Mouse (Mus musculus) kidney, adult 2 months (tissue): ENCODE data around the gene Sox21.

Experiments used
- CTCF ChIP-seq: fragments of 200-500 bp; conservative IDR thresholded peaks from 2 replicates; pipeline ENCODE4 v1.5.1; 2011; ENCODE audit warnings: low read depth, mild to moderate bottlenecking, control low read depth, low read length, moderate library complexity, mixed read lengths; ENCODE audit not compliant: insufficient read depth, insufficient read length
- POLR2A ChIP-seq: fragments of 200-500 bp; IDR thresholded peaks from one replicate; pipeline ENCODE4 v1.6.1; 2011; ENCODE audit warnings: low read depth, low read length, control low read depth

DNA sequence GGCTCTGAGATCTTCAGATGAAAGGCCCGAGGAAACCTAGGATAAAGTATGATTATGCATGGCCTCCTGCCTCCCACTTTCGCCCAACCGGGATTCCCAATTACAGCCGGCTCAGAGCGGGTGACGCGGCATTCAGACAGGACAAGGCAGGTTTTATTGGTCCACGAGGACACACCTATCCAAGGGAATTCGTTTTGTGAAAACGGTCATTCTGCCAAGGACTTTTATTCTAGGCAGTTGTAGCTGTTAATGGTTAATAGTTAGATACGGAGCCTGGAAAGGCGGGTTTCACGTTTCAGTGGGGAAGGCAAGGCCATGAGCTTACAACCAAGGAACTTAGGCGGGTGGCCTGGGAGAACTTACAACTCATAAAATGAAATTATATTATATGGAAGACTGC lies 46.1 kb upstream of the Sox21 start:
- TF ChIP-seq CTCF (no peak), POLR2A (no peak)
